Mouse (Mus musculus) midbrain, embryonic 11.5 days (tissue): ENCODE data around the gene As3mt. TPM values are rescaled to one million over a fixed set of nuclear protein-coding genes. Genes with fewer than 3 reads are reported as not detected.
A peak's percentile ranks its signal among the peaks of the same experiment; 100 is the strongest.

Experiments used
- ATAC-seq: fragments of 200-750 bp; cut with Nextera tagmentation; 2 replicates; pipeline ENCODE4 v1.8.0; 2017; ENCODE audit warnings: moderate TSS enrichment, moderate library complexity; ENCODE audit not compliant: low FRiP score
- DNase-seq: peaks from one replicate; pipeline ENCODE4 v3.0.0; 2015; ENCODE audit warnings: low spot score; ENCODE audit errors: missing footprints
- H3K27ac ChIP-seq: fragments of 300-500 bp; sonication (generic); 2 replicates; pipeline ENCODE4 v1.5.1; 2014; ENCODE audit warnings: low read depth, low read length
- H3K27me3 ChIP-seq: fragments of 300-500 bp; sonication (generic); 2 replicates; pipeline ENCODE4 v1.6.1; 2014; ENCODE audit warnings: mild to moderate bottlenecking, low read length, moderate library complexity, mixed read lengths; ENCODE audit not compliant: control insufficient read depth, insufficient read depth
- H3K36me3 ChIP-seq: fragments of 300-500 bp; sonication (generic); 2 replicates; pipeline ENCODE4 v1.6.1; 2014; ENCODE audit warnings: mild to moderate bottlenecking, low read length, moderate library complexity, mixed read lengths; ENCODE audit not compliant: control insufficient read depth, insufficient read depth
- H3K4me1 ChIP-seq: fragments of 300-500 bp; sonication (generic); 2 replicates; pipeline ENCODE4 v1.6.1; 2014; ENCODE audit warnings: low read length; ENCODE audit not compliant: control insufficient read depth, insufficient read depth
- H3K4me2 ChIP-seq: fragments of 300-500 bp; sonication (generic); 2 replicates; pipeline ENCODE4 v1.6.1; 2014; ENCODE audit warnings: mild to moderate bottlenecking, moderate library complexity
- H3K4me3 ChIP-seq: fragments of 300-500 bp; sonication (generic); 2 replicates; pipeline ENCODE4 v1.5.1; 2014; ENCODE audit warnings: low read depth, low read length
- H3K9ac ChIP-seq: fragments of 300-500 bp; sonication (generic); 2 replicates; pipeline ENCODE4 v1.6.1; 2014; ENCODE audit warnings: low read length
- H3K9me3 ChIP-seq: fragments of 300-500 bp; sonication (generic); 2 replicates; pipeline ENCODE4 v1.6.1; 2016; ENCODE audit warnings: low read length; ENCODE audit not compliant: control insufficient read depth
- WGBS: fragments of 180-500 bp; shearing (Covaris S2); extraction: QIAGEN DNeasy Blood & Tissue Kit; methylation state at CpG from one replicate; pipeline ENCODE4 v1.1.7; 2014; 5-methylcytosine and 5-hydroxymethylcytosine counted together
- polyA plus RNA-seq: library from polyadenylated mRNA; unstranded; fragments of >200 nt; fragmentation: Nextera tagmentation; extraction: Ambion mirVana; gene quantifications from 2 replicates; pipeline ENCODE4 v1.2.1, GENCODE M21; 2014

As3mt gene
- polyA plus RNA-seq, 1 experiment from 2014 or later, result 37.6 TPM

DNA sequence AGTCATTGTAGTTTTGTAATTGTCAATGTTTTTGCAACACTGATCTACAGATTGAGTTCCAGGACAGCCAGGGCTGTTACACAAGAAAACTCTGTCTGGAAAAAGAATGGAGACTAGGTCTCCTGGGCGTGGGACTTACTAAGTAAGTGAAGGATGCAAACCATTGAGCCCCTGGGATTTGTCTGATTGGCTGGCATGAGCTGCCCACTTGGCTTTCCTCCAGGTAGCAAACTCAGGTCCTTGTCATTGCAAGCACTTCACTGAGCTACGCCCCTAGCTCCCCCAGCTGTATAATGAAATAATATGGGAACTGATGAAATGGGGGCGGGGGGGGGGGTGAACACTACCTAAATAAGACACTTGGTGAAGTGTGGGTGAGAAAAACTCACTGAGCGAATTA is 14.1 kb upstream of the As3mt start:
- Histone ChIP-seq H3K36me3 (no peaks in the 10 kb centered on the region), H3K9ac (no peak overlapping the region), H3K4me1 (no peaks in the 10 kb centered on the region), H3K27ac (no peak overlapping the region), H3K27me3 (no peaks in the 10 kb centered on the region), H3K4me3 (no peak overlapping the region), H3K4me2 (no peak overlapping the region), H3K9me3 (no peaks in the 10 kb centered on the region)
- DNase-seq (no peak), ATAC-seq (no peak)
- WGBS, result 86% methylated on average over 4 of the region's 4 CpGs

DNA sequence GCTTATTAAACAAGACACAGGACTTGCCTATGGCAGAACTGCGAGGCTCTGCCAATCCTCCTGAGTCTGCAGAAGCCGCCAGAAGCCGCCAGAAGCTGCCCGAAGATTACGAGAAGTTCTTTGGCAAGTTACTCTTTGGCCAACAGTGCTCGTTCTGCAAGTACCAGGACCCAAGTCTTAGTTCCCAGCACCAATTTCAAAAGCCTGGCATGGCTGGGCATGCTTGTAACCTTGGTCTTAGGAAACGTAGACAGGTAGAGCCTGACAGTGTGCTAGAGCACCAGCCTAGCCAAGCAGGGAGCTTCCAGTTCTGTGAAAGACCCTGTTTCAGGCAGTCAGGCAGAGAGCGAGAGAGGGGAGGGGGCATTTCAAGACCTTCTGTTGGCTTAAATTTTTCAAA is 10.8 kb upstream of the As3mt start:
- H3K9me3 ChIP-seq, result no peaks in the 10 kb centered on the region
- WGBS, result 96% methylated on average over 8 of the region's 8 CpGs
- no peak for ATAC-seq

DNA sequence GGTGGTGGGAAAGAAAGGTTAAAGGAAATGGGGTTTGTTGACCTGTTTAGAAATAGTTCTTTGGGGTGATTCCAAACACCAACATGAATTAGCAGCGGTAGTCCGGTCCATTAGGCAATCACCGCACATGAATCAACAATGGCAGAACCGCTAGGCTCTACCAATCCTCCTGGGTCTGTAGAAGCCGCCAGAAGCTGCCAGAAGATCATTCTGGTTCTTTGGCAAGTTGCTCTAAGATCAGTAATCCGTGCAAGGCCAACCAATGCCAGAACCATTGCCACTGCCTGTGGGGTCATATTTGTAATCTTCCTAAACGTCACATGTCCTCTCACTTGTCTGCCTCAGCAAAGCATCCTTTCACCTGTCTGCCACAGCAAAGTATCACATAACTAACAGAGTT is 10.3 kb upstream of the As3mt start:
- Histone ChIP-seq H3K27ac (no peak overlapping the region), H3K4me3 (no peak overlapping the region), H3K4me1 (no peaks in the 10 kb centered on the region), H3K4me2 (no peak overlapping the region), H3K9ac (no peak overlapping the region), H3K9me3 (no peaks in the 10 kb centered on the region), H3K27me3 (no peaks in the 10 kb centered on the region), H3K36me3 (no peaks in the 10 kb centered on the region)
- DNase-seq (no peak), ATAC-seq (no peak)
- 92% methylated on average over 7 of the region's 7 CpGs for WGBS

More for the DNA sequence above, 10.8 kb upstream of the As3mt start:
- no peak for DNase-seq
- Histone ChIP-seq H3K27me3 (no peaks in the 10 kb centered on the region), H3K9ac (no peak overlapping the region), H3K36me3 (no peaks in the 10 kb centered on the region), H3K27ac (no peak overlapping the region), H3K4me2 (no peak overlapping the region), H3K4me1 (no peaks in the 10 kb centered on the region), H3K4me3 (no peak overlapping the region)

DNA sequence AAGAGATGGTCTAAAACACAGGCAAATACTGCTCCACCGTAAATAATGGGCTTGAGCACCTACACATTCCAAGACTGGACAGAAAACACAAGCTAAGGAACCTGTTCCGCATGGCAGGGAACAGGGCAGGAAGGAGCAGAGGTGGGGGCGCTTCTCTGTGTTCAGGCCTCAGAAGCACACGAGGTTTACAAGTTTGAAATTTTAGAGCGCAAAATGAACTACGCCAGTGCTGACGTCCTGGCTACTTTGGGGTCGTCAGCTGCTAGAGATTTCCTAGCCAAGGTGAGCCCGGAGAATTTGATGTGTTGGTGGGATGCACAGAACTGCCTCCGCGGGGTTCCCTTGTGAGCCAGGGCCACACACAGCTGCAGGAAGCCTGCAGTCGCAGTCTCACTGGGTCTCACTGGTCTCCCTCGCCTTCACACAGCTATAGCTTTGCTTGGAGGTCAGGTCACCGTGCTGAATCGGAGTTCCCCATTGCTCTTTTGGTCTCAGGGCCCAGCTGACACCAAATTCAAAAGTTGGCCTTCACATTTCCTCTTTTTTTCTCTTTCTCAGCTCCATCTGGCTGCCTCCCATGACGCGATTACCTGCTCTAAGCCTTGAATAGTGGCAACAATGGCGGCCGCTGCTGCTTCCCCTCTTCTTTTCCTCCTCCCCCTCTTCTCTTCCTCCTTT is 9.3 kb upstream of the As3mt start:
- Histone ChIP-seq H3K9ac (no peak overlapping the region), H3K4me3 (no peak overlapping the region), H3K27me3 (no peaks in the 10 kb centered on the region), H3K4me2 (no peak overlapping the region), H3K9me3 (no peaks in the 10 kb centered on the region), H3K36me3 (no peaks in the 10 kb centered on the region), H3K27ac (no peak overlapping the region), H3K4me1 (no peaks in the 10 kb centered on the region)
- 48% methylated on average over 19 of the region's 19 CpGs for WGBS
- no peak for ATAC-seq
- DNase-seq, result no peak

DNA sequence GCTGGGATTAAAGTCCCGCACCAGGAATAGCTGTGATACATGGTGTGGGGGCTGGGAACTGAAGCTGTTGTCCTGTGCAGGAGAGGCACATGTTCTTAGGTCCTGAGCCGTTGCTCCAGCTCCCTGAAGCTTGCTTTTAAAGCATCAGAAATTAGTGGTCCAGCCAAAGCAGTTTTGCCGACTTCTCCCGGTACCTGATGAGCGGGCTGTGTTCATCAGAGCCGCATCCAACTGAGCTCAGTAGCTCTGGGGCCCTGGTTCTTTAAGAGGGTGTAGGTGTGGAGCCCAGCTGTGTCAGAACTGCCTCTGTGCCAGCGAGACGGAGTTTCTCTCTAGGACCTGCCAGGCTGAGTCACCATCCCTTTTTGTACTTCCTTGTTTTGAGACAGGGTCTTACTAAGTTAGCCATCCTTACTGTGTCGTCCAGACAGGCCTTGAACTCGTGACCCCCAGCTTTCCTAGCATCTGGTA is 8.2 kb upstream of the As3mt start:
- ATAC-seq, result no peak

DNA sequence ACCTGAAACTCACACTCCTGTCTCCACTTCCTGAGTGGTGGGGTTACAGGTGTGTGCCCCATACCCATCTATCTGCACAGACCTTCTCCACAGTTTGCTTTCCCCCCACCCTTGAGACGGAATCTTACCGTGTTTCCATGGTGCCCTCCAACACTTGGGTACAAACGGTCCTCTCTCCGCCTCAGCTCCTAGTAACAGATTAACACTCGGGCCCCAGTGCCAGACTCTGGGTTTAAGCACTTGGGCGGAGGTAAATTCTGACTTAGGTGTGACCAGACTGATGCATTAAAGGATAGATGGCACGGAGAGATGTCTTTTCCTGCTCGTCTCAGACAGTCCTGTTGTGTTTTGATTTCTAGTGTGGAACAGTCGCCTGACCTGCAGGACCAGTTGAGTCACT is 6.1 kb upstream of the As3mt start:
- no peaks in the 10 kb centered on the region for H3K4me1 ChIP-seq
- H3K27ac ChIP-seq, result no peak overlapping the region
- DNase-seq, result peak; percentile 57
- H3K27me3 ChIP-seq, result no peaks in the 10 kb centered on the region
- no peaks in the 10 kb centered on the region for H3K9me3 ChIP-seq
- ATAC-seq, result no peak
- WGBS, result 90% methylated on average over 9 of the region's 9 CpGs
- no peak overlapping the region for H3K4me3 ChIP-seq
- no peak overlapping the region for H3K4me2 ChIP-seq
- no peaks in the 10 kb centered on the region for H3K36me3 ChIP-seq
- no peak overlapping the region for H3K9ac ChIP-seq

More for the DNA sequence above, 8.2 kb upstream of the As3mt start:
- Histone ChIP-seq H3K27me3 (no peaks in the 10 kb centered on the region), H3K4me1 (no peaks in the 10 kb centered on the region), H3K4me2 (no peak overlapping the region), H3K36me3 (no peaks in the 10 kb centered on the region), H3K27ac (no peak overlapping the region), H3K9me3 (no peaks in the 10 kb centered on the region), H3K9ac (no peak overlapping the region), H3K4me3 (no peak overlapping the region)
- WGBS, result 76% methylated on average over 10 of the region's 10 CpGs
- DNase-seq, result no peak

DNA sequence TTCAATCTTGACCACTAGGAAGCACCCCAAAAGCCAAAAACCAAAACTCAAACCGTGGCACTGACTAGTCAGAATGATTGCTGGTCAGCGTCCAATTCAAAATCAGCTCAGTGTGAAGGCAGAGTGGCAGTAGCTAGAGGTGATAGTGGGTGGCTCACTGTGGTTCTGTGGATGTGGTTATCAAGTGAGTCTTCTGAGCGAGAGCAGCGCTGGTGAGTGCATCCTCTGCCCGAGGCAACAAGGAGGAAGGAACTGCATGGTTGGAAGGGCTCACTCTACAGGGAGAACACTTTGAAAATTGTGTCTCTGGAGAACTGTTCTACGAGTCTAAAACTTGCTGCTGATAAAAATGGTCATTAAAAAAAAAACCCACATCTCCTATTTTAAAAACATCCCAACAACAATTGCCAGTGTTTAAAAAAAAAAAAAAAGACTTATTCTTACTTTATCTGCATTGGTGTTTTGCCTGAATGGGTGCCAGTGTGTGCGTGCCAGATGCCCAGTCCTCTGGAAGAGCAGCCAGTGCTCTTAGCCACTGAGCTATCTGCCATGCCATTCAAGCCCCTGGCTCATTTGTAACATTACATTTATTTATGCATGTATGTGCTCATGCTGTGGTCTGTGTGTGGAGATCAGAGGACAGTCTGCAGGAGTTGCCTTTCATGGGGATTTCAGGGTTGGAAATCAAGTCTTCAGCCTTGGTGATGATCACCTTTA is 1.3 kb upstream of the As3mt start:
- Histone ChIP-seq H3K4me2 (no peak overlapping the region), H3K36me3 (no peaks in the 10 kb centered on the region), H3K4me3 (no peak overlapping the region), H3K9ac (no peak overlapping the region), H3K27ac (no peak overlapping the region), H3K9me3 (no peaks in the 10 kb centered on the region), H3K4me1 (peaks cover 2% of the 10 kb centered on the region; the same call in 1 of the 2 replicates), H3K27me3 (no peaks in the 10 kb centered on the region)
- ATAC-seq, result no peak
- WGBS, result 66% methylated on average over 7 of the region's 7 CpGs
- DNase-seq, result peak; percentile 47

DNA sequence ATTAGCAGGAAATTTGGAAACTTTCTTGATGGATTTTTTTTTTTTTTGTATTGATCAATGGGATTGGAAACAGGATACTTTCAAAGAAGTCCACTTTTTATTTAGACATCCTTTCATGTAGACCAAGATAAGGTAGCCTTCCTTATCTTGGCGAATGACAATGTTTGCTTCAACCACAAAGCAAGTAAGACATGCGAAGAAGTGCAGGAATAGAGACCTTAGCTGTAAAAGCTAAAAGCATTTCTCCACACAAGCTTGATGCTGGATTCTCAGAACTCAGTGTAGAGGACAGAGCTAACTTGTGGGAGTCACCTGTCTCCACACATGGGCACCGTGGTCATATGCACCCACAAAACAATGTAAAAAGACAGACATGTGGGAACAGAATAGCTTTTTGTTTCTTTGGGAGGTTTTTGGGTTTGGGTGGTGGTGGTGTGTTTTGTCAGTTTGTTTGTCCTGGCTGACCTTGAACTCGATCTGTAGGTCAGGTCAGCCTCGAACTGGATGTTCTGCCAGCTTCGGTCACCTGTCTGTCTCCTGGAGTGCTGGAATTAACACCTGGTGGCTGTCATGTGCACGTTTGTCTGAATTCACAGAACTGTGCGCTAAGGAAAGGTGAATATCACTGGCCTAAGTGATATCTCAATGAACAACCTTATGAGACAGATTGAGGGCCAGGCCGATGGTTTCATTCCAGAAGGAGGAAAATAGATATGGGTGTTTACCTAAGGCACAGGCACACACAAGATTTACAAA is 540 bp upstream of the As3mt start:
- Histone ChIP-seq H3K9me3 (no peaks in the 10 kb centered on the region), H3K27ac (no peak overlapping the region), H3K4me1 (peaks cover 2% of the 10 kb centered on the region; the same call in 1 of the 2 replicates), H3K27me3 (no peaks in the 10 kb centered on the region), H3K36me3 (no peaks in the 10 kb centered on the region), H3K9ac (no peak overlapping the region), H3K4me2 (peak overlapping the region; percentile 62), H3K4me3 (peak overlapping the region; percentile 49)
- 81% methylated on average over 9 of the region's 9 CpGs for WGBS
- ATAC-seq, result no peak
- DNase-seq, result peak; percentile 80

DNA sequence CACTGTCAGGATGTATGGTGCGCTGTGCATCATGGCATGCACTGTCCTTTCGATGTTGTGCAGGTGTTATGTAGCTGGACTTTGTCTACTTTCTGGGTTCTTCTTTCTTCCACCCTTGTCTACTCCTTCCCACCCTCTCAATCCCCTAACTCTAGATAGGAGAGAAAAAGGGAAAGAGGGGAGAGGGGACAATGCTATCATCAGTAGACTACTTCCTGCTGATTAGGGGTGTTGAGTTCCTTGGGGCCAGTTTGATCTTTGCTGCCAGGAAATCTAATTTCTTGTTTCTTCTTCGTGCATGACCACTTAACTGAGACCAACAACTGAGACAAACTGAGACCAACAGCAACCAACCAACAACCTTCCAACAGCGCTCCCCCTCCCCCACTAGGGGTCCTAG is 3.4 kb downstream of the As3mt start:
- ATAC-seq, result no peak
- WGBS, result 82% methylated on average over 4 of the region's 4 CpGs

More for the DNA sequence above, 3.4 kb downstream of the As3mt start:
- Histone ChIP-seq H3K9me3 (no peaks in the 10 kb centered on the region), H3K27me3 (no peaks in the 10 kb centered on the region), H3K4me1 (peaks cover 2% of the 10 kb centered on the region; the same call in 1 of the 2 replicates), H3K9ac (no peak overlapping the region), H3K4me3 (no peak overlapping the region), H3K36me3 (no peaks in the 10 kb centered on the region), H3K27ac (no peak overlapping the region), H3K4me2 (no peak overlapping the region)
- peak; percentile 61 for DNase-seq
